Mouse (Mus musculus) G1E-ER4 (cell line): Measurements from ENCODE around the gene Zap70. TPM values are rescaled to one million over a fixed set of nuclear protein-coding genes. Genes with fewer than 3 reads are reported as not detected.

ENCODE experiments used
- GATA1 ChIP-seq: IDR thresholded peaks from one replicate; pipeline ENCODE4 v1.8.0; 2012; ENCODE audit warnings: low read length, inconsistent platforms
- polyA plus RNA-seq: library from polyadenylated mRNA; stranded (reverse); fragments of >175 nt; gene quantifications from 2 replicates; pipeline ENCODE4 v1.2.3, GENCODE M21; 2012

The Zap70 gene
- polyA plus RNA-seq, 1 experiment, result not detected

DNA sequence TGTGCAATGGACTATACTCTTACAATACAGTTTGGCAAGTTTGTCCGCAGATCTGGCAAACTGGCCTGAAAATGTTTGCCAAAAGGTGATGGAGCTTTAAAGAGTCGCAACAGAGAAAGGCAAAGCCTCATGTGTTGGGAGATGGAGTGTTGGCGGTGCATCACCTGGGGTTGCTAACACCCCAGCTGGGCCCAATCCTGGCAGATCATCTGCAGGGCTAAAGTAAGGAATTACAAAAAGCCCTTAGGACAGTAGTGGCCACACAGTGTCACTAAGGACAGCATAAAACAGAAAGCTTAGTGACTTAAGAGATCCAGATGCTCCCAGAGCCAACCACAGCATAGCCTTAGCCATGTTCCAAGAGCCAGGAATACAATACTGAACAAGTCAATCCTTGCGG lies 43.2 kb downstream of the Zap70 start:
- TF ChIP-seq GATA1, result no peak

DNA sequence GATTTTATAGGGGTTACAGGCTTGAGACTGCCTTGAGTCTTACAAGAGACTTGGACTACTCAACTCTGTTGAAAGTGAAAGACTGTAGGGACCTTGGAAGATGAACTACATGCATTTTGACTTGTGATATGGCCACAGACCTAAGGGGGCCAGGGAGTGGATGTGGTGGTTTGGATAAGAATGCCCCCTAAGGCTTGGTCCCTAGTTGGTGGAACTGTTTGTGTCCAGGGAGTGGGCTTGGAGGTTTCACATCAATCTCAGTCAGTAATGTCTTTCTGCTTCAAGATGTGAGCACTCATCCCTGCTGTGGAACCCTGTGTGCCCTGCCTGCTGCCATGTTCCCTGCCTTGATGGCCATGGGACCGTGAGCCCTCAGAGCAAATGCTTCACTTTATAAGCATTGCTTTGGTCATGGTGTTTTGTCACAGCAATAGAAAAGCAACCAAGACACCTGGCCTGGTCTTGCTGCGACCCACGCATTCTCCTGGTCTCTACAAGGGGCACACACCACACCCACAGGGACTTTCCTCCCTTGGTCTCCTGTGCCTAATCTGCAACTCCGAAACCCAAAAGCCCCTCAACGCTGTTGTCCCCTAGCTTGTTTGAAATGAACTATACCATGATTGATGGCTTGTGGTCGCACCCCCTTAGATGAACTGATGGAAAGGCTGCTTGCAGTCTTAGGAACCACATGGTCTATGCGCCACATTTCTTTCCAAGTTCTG lies 44.7 kb downstream of the Zap70 start:
- no peak for TF ChIP-seq GATA1

DNA sequence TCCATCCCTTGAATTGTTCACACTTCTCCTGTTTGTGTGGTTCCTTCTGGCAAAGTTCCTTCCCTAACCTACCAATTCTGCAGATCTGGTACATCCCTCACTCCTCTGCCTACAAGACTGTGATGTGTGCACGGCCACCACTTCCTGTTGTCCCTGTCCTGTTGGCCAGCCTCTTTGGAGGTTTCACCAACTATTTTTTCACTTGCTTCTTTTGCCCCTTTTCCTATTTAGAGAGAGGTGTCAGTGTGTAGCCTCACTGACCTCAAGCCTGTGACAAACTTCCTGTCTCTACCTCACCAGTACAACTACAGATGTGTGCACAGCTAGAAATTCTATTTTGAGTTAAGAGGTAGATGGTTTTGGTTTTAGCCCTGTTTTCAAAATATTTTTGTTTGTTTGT lies 45.5 kb downstream of the Zap70 start:
- no peak for TF ChIP-seq GATA1

DNA sequence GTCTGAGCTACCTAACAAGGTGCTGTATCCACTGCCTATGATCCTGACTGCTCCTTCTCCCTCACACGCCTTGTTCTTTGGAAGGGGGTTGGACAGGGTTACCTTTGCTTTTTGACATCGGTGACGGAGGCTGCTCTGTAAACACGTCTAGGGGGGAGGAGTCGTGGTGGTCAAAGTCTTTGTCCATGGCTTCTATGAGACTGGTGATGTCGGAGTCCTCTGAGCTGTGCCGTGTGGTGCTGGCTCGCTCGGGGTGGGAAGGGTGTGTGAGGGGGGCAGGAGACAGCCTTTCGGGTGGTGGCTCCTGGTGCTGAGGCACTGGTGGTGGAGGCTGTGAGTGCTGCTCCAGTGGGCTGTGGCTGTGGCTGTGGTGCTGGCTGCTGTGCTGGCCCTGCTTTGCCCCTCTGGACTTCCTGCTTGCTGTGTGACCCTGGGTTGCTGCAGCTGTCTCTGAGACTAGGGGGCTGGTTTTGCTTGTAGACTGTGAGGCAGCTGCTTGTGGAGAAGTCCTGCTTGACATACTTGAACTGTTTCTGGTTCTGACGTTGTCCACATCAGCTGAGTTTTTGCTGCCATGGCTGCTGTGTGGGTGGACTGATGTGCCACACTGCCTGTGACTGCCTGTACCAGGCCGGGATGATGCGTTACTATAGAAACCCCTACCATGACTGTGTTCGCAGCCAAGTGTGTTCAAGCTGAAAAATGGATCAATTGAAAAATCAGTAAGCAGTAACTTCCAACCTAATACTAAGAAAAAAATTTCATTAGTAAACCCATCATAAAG lies 46.4 kb downstream of the Zap70 start:
- no peak for TF ChIP-seq GATA1

DNA sequence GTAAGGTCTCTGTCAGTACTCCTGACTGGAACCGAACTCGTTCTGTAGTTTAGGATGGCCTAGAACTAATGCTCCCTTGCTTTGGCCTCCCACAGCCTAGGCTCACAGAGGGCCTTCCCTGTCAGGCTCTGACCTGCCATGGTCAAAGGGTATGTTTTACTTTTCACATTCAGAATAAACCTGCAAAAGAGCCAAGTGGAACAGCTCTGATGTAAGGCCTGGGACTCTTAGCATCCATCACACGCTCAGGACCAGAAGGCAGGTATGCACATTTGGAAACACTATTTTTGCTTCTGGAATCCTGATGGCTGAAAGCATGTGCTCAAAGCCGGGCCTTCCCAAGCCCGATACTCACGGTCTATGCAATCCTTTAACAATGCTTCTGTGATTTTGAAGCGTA lies 50.2 kb downstream of the Zap70 start:
- no peak for TF ChIP-seq GATA1

DNA sequence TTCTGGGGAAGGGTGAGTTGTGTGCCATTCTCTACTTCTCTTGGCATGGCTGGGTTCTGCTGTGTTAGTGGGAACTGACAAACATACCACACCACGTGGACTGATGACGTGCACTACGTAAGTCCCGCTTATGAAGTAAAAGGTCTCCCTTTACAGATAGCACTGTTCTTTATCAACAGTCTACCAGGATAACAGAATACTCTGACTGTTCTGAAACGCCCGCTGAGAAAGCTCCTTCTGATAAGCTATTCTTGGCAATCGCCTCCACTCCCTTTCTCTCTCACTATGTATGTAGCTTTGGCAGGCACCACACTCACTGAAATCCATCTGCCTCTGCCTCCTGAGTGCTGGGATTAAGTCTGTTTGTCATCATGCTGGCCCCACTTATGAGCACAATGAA lies 51.8 kb downstream of the Zap70 start:
- TF ChIP-seq GATA1, result no peak

DNA sequence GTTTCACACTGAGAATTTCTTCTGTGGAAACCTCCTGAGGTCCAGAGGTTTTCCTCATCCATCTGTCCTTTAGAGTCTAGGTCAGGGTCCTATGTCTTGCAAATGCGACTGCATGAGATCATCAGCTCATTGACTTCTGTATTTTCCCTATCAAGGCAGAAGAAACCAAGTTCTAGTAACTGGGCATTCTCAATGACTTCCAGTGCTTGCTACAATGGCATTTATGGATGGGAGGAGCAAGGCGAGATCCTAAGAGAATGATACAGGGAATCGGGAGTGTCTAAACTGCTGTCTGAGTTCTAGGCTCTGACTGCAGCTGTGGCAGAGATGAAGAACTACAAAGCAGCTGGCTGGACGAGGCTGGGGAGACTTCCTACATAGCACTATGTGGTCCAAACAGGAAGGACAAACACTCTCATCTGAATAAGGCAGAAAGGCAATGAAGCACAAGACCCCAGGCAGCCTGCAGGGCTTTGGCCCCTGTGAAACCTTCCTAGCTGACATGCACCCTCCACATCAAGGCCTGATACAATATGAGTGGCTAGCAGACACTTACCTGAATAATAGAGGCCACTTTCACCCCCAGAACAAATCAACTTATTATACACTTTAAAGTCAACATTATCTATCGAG lies 52.8 kb downstream of the Zap70 start:
- TF ChIP-seq GATA1, result no peak

DNA sequence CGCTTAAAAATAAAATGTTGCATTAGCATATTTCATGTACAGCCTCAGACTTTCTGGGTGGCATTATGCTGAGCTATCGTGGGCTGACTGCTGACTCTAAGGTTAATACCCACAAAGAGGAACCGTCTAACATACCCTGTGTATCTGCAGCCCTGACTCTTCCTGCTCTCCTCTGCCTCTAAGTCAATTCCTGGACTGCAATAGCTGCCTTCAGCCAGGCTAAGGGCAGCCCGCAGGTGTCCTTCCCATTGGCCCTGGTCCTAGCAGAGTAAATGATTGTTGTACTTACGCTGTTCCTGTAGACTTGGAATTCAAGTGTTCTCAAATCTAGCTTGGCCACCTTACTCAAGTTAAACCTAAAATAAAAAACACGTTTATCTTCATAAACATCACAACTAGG lies 53.6 kb downstream of the Zap70 start:
- TF ChIP-seq GATA1, result no peak

DNA sequence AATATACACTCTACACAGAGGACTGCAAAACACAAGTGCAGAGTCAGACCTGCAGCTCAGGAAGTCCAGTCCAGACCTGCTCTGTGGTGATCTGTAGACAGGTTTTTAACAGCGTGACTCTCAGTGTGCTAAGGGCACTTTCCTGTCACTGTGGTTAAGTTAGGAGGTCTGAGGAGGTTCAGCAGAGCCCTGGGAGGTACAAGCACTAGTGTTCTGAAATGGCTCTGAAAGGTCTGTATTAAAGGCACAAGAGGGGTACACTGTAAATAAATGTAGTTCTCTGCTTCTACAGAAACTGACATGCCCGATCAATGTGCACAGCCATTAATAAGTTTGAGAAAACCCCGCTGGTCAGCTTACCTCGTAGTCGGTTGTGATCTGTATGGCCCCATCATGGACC lies 62.8 kb downstream of the Zap70 start:
- TF ChIP-seq GATA1, result no peak

DNA sequence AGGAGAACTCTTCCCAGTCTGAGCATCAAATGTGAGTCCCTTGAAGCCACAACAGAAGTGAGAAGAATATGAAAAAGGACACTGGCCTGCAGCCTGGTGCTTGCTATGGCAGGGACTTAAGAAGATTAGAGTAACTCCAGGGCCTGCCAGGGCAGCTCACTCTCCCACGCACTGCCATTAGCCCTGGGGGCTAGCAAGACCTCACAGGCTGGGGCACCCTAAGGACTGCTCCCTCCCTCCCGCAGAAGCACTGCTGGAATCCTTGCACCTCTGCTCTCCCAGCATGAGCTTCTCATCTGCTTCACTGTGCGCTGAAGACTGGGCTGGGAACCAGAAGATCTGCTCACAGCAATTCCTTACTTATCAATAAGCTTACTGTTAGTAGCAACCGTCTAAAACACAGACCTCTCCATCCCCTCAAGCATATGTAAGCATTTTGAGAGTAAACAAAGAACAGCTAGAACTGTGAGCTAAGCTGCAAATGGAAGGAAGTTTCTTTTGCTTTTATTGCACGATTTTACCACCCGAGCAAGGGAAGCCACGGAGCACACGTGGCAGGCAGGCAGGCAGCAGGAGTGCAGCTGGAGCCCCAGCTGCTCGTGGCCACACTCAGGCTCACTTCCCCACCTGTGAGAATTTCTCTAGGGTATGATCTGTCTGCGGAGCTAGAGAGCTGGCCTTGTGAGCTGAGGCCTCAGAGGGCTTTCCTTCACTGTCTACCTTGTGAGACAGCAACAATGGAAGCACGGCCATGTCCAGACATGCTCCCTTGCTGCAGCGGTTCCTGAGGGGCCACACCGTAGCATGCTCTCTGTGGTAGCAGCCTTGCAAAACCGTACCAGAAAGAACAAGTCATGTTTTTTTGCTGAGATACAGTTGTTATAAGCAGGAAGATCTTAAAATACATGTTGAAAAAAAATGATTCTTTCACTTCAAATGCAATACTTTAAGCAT lies 69.6 kb downstream of the Zap70 start:
- TF ChIP-seq GATA1, result no peak

Other genes with a start within 250 kb of the Zap70 start
- 22.7 and 24.8 TPM in 2 replicates for gene Cnnm3, start 249.9 kb upstream of the Zap70 start, polyA plus RNA-seq
- gene Ankrd23, start 224.9 kb upstream of the Zap70 start, polyA plus RNA-seq, result 10.6 and 13.0 TPM in 2 replicates
- gene Gm42417, start 222.4 kb upstream of the Zap70 start, polyA plus RNA-seq, result 0.24 TPM in 1 of 2 replicates, not detected in the other
- gene Ankrd39, start 214.4 kb upstream of the Zap70 start, polyA plus RNA-seq, result 17.9 and 23.3 TPM in 2 replicates
- not detected in 2 replicates for gene Sema4c, start 203.4 kb upstream of the Zap70 start, polyA plus RNA-seq
- gene Fam178b, start 78.6 kb upstream of the Zap70 start, polyA plus RNA-seq, result not detected in 2 replicates
- 1,928 and 2,433 TPM in 2 replicates for gene Cox5b, start 70.3 kb upstream of the Zap70 start, polyA plus RNA-seq
- not detected in 2 replicates for gene 4933424G06Rik, start 51.6 kb upstream of the Zap70 start, polyA plus RNA-seq
- gene Actr1b, start 47.4 kb upstream of the Zap70 start, polyA plus RNA-seq, result 99.1 and 103 TPM in 2 replicates
- 78.1 and 84.6 TPM in 2 replicates for gene Tmem131, start 181.9 kb downstream of the Zap70 start, polyA plus RNA-seq